Mouse (Mus musculus) frontal cortex, adult 2 months (tissue): ENCODE data around the gene Fam20b. TPM values are rescaled to one million over a fixed set of nuclear protein-coding genes. Genes with fewer than 3 reads are reported as not detected.
A peak's percentile ranks its signal among the peaks of the same experiment; 100 is the strongest.
"Not testable (repeated sequence)": the region's sequence is repeated elsewhere in the genome, so short reads cannot be mapped to it uniquely, and the experiment has no call there.

ENCODE experiments used
- DNase-seq, 2 experiments: peaks; one replicate each; pipeline ENCODE4 v3.0.0; 2022; ENCODE audit warnings: low spot score in 1 of 2; ENCODE audit errors: extremely low spot score in 1 of 2
- polyA plus RNA-seq: library from polyadenylated mRNA; depleted of rRNA; stranded (reverse); fragments of >200 nt; gene quantifications from 2 replicates; pipeline ENCODE4 v1.2.3, GENCODE M21; 2012

Gene Fam20b
- polyA plus RNA-seq, 1 experiment = 43.9 TPM

DNA sequence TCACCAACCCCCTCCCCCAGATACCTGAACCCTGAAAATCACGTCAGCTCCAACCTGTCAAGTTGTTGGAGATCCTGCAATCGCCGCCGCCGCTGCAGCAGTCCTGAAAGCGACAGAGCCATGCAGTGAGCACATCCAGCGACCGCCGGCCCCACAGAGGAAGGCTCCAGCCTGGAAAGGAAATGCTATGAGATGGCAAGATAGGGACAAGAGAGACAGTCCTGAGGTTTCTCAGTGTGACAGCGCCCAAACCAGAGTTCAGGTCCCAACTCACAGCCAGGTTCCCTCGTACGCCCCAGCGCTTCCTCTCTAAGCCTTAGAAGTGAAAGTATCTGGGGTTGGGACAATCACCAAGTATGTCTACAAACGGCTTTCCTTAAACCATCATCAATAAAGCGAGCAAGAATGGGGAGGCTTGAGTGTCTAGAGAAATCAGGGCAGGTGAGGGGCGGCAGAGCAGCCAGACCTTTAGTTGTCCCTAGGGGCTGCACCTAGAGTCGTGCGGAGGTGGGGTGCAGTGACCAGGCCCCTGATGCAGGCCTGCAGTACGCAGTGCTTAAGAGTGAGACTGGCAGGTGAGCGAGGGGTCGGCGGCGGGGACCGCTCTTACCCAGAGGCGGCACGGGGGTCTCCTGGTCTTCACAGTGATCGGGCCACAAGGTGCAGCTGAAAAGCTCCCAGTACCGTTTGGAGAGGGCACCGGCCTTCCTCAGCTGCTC lies 45.3 kb downstream of the Fam20b start:
- DNase-seq = no peak

DNA sequence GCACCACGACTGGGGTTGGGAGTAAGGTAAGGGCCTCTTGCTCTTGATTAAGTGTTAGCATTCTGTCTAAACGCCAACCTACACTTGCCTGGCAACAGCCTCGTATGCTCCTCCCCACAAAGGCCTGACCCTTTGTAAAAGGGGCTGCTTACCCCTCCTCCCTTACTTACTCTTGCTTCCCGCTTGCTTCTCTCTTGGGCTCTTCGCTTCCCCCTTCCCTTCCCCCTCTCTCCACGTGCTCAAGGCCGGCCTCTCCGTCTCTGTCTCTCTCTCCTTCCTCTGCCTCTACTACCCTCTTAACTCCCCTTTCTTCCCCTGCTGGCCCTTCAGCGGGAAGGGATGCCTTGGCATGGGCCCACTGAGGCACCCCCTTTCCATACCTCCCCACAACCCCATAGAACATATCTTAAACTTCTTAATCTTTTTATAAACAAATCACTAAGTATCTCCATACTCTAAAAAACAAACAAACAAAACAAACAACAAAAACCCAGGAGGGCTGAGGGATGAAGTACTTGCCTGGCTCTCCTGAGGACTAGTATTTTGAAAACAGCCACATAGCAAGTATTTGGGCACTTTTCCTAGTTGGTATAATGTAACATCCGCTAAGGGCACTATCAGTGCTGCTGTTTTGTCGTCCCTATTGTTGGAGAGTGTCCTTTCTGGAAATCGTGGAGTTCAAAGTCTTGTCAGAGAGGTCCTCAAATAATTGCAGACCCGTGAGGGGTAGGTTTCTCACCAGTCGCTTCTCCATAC lies 46.0 kb downstream of the Fam20b start:
- no peak for DNase-seq

DNA sequence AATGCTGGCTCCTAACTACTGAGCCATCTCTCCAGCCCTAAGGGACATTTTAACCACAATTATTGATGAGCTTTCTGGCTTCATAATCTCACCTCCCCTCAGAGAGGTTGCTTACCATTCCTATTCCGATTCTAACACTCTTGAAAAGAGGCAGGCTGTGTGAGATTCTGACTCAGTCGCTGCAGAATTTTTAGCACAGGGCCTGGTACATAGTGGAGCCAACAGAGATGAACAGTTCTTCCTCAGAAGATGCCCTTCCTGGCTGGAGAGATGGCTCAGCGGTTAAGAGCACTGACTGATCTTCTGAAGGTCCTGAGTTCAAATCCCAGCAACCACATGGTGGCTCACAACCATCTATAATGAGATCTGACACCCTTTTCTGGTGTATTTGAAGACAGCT lies 47.0 kb downstream of the Fam20b start:
- peak in 1 of 2 experiments; percentile 69 for DNase-seq

DNA sequence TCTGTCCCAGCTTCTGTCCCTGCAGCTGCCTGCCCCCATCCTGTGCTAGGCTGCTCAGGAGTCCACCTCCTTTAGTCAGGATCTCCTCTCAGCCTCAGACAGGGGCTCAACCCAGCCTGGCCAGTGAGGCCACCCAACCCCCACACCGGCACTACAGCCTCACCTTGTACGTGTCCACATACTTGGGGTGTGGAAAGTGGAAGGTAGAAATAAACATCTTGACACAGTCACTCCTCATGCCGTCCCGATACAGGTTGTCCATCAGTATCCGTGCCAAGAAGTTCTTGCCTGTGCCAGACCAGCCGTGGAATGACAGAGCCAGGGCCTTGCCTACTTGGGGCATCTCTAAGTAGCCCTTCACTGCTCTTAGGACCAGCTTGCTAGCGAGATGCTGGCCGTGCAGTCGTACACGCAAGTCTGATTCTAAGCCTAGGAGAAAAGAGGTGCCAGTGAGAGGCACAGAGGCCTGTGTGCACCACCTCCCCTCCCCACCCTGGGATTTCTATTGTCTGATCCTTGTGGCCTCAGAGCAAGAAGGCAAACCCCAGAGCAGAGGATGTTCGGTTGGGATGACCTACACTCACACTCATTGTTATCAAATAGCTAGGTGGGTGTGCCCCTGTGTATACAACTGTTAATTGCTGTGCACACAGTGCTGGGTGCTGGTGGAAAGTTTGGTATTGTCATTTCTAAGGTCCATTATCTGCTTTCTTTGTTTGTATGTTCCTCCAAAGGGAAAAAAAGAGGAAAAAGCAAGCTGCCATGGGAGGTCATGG lies 49.5 kb downstream of the Fam20b start:
- DNase-seq = no peak

DNA sequence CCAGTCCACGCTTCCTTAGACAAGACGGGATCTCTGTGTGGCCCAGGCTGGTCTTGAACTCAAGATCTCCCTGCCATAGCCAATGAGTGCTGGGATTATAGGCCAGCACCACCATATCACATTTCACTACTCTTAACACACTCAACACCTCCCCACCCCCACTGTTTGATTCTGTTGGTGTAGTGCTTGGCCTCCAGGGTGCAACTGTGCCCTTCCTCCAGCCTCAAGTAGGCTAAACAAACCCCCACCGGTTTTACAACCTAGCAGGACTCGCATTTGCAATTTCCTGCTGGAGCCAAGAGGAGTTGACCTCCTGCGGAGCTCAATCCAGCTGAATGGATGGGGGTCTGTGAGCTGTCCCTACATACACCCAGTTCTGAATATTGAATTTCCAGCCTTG lies 50.3 kb downstream of the Fam20b start:
- DNase-seq = no peak

DNA sequence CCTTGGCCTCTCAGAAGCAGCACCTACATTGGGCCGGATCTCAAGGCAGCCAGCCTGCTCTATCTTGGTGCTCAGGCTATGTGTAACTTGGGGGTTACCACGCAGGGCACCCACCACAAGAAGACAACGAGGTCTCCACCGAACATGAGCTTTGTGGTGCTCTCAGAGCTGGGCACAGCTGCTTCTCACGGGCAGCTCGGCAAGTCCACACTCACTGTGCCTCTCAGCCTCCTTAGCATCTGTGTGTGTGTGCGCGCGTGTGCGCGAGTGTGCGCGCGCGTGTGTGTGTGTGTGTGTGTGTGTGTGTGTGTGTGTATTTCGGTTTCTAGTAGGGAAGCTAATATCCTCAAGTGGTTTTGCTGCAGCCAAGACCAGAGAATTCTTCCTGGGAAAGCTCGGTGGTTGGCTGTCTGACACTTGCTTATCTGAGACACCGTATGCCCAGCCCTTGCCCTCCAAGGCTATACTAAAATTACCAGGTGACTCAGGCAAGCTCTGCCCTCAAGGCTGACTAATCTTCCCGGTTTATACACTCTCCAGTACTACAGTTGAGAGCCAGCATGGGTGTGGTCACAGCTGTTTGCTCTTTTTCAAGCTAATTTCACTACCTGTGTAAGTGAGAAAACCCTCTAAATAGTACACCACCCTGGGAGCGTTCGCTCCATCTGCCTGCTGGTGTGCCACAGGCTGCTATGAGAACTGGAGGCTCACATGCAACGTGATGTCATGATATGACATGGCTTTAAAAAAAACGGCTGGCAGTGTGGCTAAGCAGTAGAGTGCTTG lies 51.6 kb downstream of the Fam20b start:
- peak in 1 of 2 experiments; percentile 32 for DNase-seq

DNA sequence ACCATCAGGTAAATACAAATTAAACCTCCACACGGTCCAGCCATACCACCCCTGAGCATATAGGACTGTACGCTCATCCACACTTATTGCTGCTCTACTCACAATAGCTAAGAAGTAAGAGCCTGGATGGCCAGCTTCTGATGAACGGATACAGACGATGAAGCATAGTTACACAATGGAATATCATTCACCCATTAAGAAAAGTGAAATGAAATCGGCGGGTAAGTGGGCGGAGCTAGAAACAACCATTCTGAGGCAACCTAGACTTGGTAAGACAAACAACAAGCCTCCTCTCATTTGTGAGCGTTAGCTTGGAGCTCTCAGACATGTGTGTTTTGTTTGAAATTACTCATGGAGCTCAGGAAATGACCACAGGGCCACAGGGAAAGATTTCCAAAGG lies 53.1 kb downstream of the Fam20b start:
- DNase-seq = no peak

DNA sequence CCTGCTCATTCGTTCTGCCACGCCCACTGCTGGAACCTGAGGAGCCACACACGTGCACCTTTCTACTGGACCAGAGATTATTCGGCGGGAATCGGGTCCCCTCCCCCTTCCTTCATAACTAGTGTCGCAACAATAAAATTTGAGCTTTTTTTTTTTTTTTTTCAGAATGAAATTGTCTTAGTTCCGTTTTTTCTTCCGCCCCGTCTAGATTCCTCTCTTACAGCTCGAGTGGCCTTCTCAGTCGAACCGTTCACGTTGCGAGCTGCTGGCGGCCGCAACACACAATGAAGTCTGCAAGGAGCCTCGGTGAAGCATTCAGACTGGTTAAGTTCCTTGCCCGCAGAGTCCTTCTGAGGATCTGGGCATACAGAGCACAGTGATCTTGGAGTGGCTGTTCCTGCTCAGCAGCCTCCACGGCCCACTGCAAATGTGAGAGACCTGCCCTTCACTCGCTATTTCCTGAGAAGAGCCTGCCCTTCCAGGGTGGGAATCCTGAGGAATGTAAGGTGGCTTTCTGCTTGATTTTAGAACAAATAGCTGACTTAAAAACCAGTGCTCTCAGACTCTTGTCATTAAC lies 58.1 kb downstream of the Fam20b start:
- not testable (repeated sequence) for DNase-seq

DNA sequence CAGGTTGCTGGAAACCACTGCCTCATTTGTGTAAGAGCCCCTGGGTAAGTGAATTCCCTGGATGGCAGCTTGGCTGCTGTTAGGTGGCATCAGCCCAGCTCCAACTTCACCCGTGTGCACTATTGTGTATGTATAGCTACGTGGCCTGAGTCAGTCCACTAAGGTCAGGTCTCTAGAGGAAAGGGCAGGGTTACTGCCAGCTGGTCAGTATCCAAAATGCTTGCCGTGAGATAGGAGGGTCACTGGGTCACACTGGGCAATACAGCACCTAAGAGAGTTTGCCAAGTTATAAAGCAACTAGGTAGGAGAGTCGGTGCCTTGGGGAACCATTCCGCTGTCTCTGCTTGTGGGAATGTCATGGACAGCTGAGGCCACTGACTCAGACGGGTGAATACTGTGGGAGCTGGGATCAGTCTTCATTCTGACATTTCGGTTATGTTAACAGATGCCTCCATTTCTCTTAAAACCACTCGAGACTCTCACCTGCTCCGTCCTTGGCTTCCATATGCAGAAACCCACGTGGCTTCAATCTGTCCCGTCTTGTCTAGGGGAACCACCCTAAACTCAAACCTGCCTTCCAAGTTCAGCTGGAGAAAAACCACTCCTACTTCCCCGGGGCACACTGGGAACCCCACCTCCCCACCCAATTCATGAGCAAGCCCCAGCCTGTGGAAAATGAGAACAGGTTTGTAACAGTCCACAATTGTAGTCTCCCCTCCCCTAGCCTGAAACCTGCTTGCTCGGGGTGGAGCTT lies 58.8 kb downstream of the Fam20b start:
- no peak for DNase-seq

DNA sequence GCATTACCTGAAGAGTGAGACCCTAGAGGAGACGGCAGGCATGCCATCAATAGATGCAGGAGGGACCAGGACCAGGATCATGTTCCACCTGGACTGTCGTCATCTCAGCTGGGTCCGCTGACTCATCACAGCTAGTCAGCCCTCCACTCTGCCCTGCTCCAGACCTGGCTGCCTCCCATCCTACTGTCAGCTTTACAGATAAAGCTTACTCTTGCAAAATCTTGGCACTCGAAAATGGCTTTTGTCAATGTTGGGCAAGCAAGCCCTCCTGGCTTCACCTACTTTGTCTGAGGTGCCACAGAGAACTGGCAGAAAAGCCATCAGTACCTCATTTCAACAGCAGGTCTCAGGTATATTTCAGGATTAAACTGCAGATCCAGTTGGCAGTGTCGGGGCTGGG lies 60.2 kb downstream of the Fam20b start:
- no peak for DNase-seq

DNA sequence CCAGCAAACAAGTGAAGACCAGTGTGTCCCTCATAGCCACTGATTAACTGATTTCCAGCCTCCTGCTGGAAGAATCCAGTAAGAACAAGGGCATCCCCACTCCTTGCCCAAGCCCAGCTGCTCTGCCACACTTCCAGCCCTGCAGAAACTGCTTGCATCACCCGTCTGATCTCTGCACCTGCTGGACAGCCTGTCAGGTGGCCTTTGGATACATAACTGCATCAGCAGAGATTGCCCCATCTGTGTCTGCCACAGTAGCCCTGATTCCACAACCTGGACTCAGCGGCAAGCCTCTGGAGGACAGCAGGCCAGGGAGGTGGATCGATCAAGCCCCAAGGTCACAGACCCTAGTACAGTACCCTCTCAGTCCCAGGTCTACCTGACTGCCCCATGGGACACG lies 61.4 kb downstream of the Fam20b start:
- DNase-seq = no peak

DNA sequence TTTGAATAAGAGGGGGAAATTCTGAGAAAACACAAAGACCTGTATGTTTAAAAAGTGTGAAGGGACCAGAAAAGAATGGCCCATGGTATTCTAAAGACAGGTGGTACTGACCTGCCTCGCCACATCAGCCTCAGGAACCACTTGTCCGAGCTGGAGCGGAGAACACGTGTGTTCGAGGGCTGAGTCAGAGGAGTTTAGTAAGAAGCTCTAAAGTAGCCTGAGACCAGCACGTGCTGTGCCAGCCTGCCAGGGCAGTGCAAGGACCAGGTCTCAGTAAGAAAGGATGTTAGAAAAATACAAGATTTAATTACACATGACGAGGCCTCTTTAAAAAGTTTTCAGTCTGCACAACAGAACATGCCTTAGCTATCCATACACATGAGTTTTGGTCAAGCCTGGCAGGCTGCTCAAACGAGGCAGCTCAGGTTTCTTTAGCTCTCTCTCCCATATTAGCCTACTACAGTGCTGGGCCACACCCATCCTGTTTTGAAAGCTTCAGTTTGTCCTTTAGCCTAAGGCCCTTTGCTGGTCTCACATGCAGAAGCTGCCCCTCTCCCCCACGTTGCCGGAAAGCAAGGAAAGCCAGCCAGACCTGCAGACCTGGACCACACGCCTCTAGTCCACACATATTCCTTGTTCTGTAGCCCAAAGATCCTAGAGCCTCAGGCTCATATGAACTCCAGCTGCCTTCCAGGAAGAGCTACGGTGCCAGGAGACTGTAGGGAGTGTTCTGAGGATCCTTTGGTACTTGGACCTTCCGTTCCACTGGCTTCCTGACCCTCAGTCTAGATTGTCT lies 64.0 kb downstream of the Fam20b start:
- DNase-seq = no peak

DNA sequence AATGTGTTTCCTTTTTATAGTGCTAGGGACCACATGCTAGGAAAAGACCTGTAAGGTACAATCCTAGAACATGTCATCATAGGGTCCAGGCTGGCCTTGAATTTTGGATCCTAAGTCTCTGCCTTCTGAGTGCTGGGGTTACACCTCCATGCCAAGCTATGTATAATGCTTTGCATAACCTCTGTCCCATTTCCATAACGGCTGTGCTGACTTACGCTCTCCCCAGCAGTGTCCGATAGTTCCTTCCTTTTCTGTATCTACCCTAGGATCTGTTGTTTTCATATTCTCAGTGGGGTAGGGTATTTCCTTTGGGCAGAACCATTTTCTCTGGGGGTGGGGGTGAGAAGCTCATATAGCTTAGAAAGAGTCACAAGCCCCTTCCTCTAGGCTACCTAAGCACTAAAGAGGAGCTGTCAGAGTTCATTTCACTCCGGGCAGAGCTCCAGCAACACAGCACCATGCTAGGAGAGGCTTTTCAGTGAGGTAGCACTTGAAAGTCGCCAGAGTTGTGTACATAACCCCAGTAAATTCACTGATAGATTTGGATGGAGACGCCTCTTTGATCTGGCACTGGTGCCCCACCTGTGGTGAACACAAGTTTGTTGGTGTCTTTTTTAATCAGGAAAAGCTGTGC lies 66.6 kb downstream of the Fam20b start:
- no peak for DNase-seq

DNA sequence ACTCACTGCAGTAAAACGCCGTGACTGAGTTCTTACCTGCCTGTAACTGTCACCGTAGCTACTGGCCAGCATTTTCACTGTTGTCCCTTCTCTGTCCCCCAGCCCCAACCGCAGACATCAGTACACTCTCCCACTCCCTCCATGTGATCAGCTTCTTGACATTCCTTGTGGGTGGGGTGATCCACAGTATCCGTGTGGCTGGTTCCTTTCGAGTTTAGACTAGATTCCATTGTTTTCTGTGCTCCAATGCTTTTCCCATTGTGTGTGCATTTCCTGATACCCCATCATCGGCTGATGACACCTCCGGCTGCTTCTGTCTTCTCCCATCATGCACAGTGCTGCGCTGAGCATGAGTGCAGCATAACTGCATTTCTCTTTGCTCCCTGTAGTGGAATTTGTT lies 68.3 kb downstream of the Fam20b start:
- DNase-seq = no peak

DNA sequence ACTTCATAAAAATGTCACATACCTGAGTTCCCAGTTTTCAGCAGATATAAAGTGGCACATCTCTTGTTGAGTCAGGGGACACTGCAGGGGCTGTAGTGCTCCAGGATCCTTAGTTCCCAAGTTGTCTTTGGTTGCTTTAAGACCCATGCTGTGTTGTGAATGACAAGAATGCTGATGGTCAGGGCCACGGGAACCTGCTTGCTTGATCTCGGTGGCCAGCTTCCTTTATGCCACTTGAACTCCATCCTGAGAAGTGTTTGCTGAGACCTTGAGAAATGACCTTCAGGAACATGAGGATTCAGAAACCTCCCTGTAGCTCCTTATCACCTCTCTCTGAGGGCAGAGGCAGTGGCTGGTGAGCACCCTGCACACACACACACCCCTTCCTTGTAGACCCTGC lies 70.2 kb downstream of the Fam20b start:
- no peak for DNase-seq

DNA sequence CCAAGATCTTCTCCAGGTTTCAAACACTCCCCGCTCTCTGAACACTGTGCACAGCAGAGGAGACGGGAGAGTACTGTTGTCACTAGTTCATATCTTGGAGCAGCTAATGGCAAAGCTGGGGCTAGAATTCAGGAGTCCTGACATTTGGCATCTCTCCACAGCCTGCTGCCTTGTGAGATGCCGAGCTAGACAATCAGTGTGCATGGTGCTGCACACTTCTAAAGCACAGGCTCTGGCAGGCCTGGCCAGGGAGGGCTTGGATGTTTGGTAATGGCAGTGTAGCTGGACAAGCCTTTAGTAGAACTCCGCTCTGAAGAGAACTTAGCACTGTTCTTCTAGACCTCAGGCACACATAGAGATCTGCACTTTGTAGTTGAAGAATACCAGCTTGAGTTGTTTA lies 72.9 kb downstream of the Fam20b start:
- no peak for DNase-seq

DNA sequence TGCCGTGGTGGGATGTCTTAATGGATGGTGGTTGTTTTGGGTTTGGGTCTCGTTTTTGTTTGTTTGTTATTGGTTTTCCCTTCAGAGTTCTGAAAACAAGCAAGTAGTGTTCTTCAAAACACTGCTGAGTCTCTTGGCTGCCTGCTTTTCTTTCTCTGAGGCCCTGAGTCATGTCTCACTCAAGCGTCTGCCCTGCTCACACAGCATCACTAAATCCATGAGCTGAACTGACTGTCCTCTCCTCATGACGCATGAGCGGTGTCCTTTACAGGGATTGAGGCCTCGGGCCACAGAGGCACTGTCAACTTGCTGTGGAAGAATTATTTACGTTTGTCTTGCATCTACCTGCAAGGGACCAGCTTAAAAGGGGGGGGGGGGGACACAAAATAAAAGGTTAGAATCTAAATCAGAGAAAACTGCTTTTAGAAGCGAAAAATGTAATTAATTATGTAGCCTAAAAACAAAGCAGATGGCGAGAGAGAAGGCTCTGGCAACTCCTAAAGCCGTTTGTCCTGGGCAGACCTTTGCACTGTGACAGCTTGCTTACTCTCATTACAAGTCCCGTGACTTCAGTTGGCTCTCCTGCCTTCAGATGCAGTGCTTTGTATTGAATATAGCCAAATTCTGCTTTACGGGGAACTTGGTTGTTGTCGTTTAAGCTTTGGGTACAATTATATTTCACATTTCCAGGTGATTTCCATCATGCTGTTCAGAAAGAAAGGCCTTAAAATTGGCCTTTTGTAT lies 73.9 kb downstream of the Fam20b start:
- no peak for DNase-seq

DNA sequence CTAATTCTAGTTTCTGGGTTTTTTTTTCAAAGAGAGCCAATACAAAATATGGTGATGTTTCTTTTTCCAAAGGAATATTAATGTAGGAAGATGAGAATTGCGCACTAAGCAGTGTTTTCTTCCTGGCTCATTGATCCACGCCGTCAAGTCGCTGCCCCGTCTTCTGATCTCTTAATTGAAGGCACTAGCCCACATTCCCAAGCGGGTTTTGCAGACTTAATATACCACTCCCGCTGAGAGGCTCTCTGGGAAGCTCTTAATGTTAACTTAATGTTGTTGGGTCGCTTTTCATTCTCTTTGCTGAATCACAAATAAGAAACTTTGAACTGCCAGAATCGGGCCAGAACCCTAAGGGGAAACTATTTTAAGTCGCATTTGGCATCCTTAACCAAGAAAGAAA lies 74.8 kb downstream of the Fam20b start:
- no peak for DNase-seq
